Mouse (Mus musculus) liver, embryonic 14.5 days (tissue): ENCODE data around the gene Gm47995. TPM values are rescaled to one million over a fixed set of nuclear protein-coding genes. Genes with fewer than 3 reads are reported as not detected.
A peak's percentile ranks its signal among the peaks of the same experiment; 100 is the strongest.

ENCODE experiments used
- ATAC-seq: fragments of 200-750 bp; cut with Nextera tagmentation; 2 replicates; pipeline ENCODE4 v1.8.0; 2017; ENCODE audit warnings: moderate number of reproducible peaks, mild to moderate bottlenecking, moderate library complexity; ENCODE audit not compliant: insufficient read depth
- DNase-seq, 3 experiments: peaks; one replicate each; pipeline ENCODE4 v3.0.0-alpha.2; 2012 to 2013; ENCODE audit warnings: low read depth in 3 of 3, low spot score in 3 of 3
- H3K27ac ChIP-seq: fragments of 300-500 bp; sonication (generic); 2 replicates; pipeline ENCODE4 v1.5.1; 2014; ENCODE audit warnings: moderate library complexity, mild to moderate bottlenecking, control low read depth, inconsistent platforms
- H3K27me3 ChIP-seq: fragments of 300-500 bp; sonication (generic); 2 replicates; pipeline ENCODE4 v1.6.1; 2014; ENCODE audit warnings: mild to moderate bottlenecking, low read length, moderate library complexity; ENCODE audit not compliant: control insufficient read depth, insufficient read depth
- H3K36me3 ChIP-seq: fragments of 300-500 bp; sonication (generic); replicated peaks from 2 replicates; pipeline ENCODE4 v1.6.1; 2014; ENCODE audit warnings: low read depth; ENCODE audit not compliant: control insufficient read depth, insufficient read depth
- H3K4me1 ChIP-seq, 2 experiments: fragments of 200-500 bp in 1 of 2; fragments of 300-500 bp in 1 of 2; sonication (generic) in 1 of 2; replicated peaks; 2 replicates each; pipeline ENCODE4 v1.6.1; 2012 to 2014; ENCODE audit warnings: antibody characterized with exemption in 1 of 2, inconsistent platforms in 1 of 2, low read length in 1 of 2; ENCODE audit not compliant: control insufficient read depth in 2 of 2, insufficient read depth in 2 of 2
- H3K4me2 ChIP-seq: fragments of 300-500 bp; sonication (generic); 2 replicates; pipeline ENCODE4 v1.6.1; 2014; ENCODE audit warnings: low read depth, mild to moderate bottlenecking, control low read depth, moderate library complexity
- H3K4me3 ChIP-seq, 2 experiments: fragments of 200-500 bp in 1 of 2; fragments of 300-500 bp in 1 of 2; sonication (generic) in 1 of 2; 2 replicates each; pipeline ENCODE4 v1.5.1; 2012 to 2014; ENCODE audit warnings: low read depth in 2 of 2, low read length in 2 of 2, mild to moderate bottlenecking in 2 of 2, control low read depth in 1 of 2, inconsistent platforms in 1 of 2, moderate library complexity in 1 of 2; ENCODE audit not compliant: insufficient read depth in 1 of 2
- H3K9ac ChIP-seq: fragments of 300-500 bp; sonication (generic); replicated peaks from 2 replicates; pipeline ENCODE4 v1.6.1; 2014; ENCODE audit warnings: mild to moderate bottlenecking, control low read depth, moderate library complexity
- H3K9me3 ChIP-seq: fragments of 300-500 bp; sonication (generic); 2 replicates; pipeline ENCODE4 v1.6.1; 2016; ENCODE audit warnings: low read length, mixed read lengths; ENCODE audit not compliant: control insufficient read depth
- CTCF ChIP-seq: IDR thresholded peaks from 2 replicates; pipeline ENCODE4 v1.5.1; 2016; ENCODE audit warnings: antibody characterized with exemption, low read depth, control low read depth
- EP300 ChIP-seq: IDR thresholded peaks from 2 replicates; pipeline ENCODE4 v1.6.1; 2016; ENCODE audit warnings: antibody characterized with exemption, low read depth
- WGBS: fragments of 180-500 bp; shearing (Covaris S2); extraction: QIAGEN DNeasy Blood & Tissue Kit; methylation state at CpG from one replicate; pipeline ENCODE4 v1.1.7; 2014; ENCODE audit not compliant: insufficient replicate concordance; 5-methylcytosine and 5-hydroxymethylcytosine counted together
- polyA plus RNA-seq, 2 experiments: library from polyadenylated mRNA; depleted of rRNA in 1 of 2; stranded (reverse) in 1 of 2; unstranded in 1 of 2; fragments of >200 nt; fragmentation: Nextera tagmentation in 1 of 2; extraction: Ambion mirVana in 1 of 2; gene quantifications; 2 replicates each; pipeline versions ENCODE4 v1.2.1 to v1.2.3; 2012 to 2014

Gene Gm47995
- polyA plus RNA-seq, 2 experiments = 0.71 to 0.88 TPM

- WGBS = 13% methylated on average over 8 of the region's 8 CpGs
- DNase-seq = no peak
- Histone ChIP-seq H3K4me2 (no peak overlapping the region), H3K36me3 (no peaks in the 10 kb centered on the region), H3K4me3 (no peak overlapping the region), H3K27me3 (no peaks in the 10 kb centered on the region), H3K9ac (no peak overlapping the region; the same call in 1 of the 2 replicates), H3K27ac (no peak overlapping the region), H3K4me1 (peaks cover 8 to 20% of the 10 kb centered on the region in 2 experiments), H3K9me3 (no peaks in the 10 kb centered on the region)
- 0 out of 2 replicates have a peak, but pooled peaks have one; percentile 32 for ATAC-seq
- TF ChIP-seq CTCF (no peak), EP300 (no peak)
Measured at GRCm38 (mm10) chr1:151166031-151166430, 32.2 kb upstream of the Gm47995 start.

GRCm38 (mm10) chr1:151167297-151168047 is 30.8 kb upstream of the Gm47995 start:
- H3K9ac ChIP-seq = no peak overlapping the region
- peak overlapping the region; percentile 15; the same call in 1 of the 2 replicates for H3K4me2 ChIP-seq

DNA sequence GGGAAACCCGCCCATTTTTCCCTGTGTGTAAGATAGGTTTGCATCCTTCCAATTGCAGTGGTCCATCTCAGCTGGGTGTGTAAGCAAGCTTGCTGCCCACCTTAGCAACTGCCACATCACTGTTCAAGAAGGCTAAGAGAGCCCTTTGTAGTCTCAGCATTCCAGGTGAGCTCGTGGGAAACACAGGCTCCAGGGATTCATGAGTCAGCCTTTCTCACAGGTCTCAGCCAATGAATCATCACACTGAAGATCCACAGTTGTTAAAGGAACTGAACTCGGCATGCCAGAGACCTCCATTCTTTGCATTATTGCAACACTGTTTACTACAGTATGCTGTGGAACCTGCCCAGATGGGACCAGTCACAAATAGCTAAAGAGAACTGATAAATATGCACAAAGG is 29.6 kb upstream of the Gm47995 start:
- no peak for DNase-seq
- H3K27ac ChIP-seq = no peak overlapping the region

More at GRCm38 (mm10) chr1:151167297-151168047, 30.8 kb upstream of the Gm47995 start:
- Histone ChIP-seq H3K36me3 (no peaks in the 10 kb centered on the region), H3K9me3 (no peaks in the 10 kb centered on the region), H3K27ac (no peak overlapping the region), H3K27me3 (no peaks in the 10 kb centered on the region), H3K4me3 (no peak overlapping the region), H3K4me1 (peaks cover 11 to 21% of the 10 kb centered on the region in 2 experiments)
- ATAC-seq (0 out of 2 replicates have a peak, but pooled peaks have one; percentile 5), DNase-seq (no peak)
- WGBS = 33% methylated on average over 12 of the region's 12 CpGs
- TF ChIP-seq EP300 = no peak
- no peak for TF ChIP-seq CTCF

GRCm38 (mm10) chr1:151171572-151172461 is 26.4 kb upstream of the Gm47995 start:
- no peak for ATAC-seq
- DNase-seq = no peak
- Histone ChIP-seq H3K27ac (no peak overlapping the region), H3K4me2 (no peak overlapping the region), H3K27me3 (no peaks in the 10 kb centered on the region), H3K36me3 (no peaks in the 10 kb centered on the region), H3K9ac (no peak overlapping the region), H3K9me3 (no peaks in the 10 kb centered on the region), H3K4me3 (no peak overlapping the region), H3K4me1 (peaks cover 8 to 19% of the 10 kb centered on the region in 2 experiments)
- 51% methylated on average over 2 of the region's 2 CpGs for WGBS
- TF ChIP-seq EP300 (no peak), CTCF (no peak)

More for the DNA sequence above, 29.6 kb upstream of the Gm47995 start:
- TF ChIP-seq CTCF = no peak
- no peak for TF ChIP-seq EP300
- Histone ChIP-seq H3K9ac (no peak overlapping the region), H3K4me2 (no peak overlapping the region), H3K9me3 (no peaks in the 10 kb centered on the region), H3K4me3 (no peak overlapping the region), H3K36me3 (no peaks in the 10 kb centered on the region), H3K4me1 (peaks cover 11 to 21% of the 10 kb centered on the region in 2 experiments), H3K27me3 (no peaks in the 10 kb centered on the region)
- WGBS = 55% methylated on average over 3 of the region's 3 CpGs
- ATAC-seq = no peak; the same call in 1 of the 2 replicates
